Mouse (Mus musculus) frontal cortex, postnatal 14 days (tissue): ENCODE results near the gene Serpinb6c.
"Not testable (repeated sequence)": the region's sequence is repeated elsewhere in the genome, so short reads cannot be mapped to it uniquely, and the experiment has no call there.

ENCODE experiments used
- DNase-seq, 2 experiments: peaks; one replicate each; pipeline ENCODE4 v3.0.0; 2022; ENCODE audit warnings: low spot score in 2 of 2

Gene Serpinb6c

GRCm38 (mm10) chr13:33905176-33905954 lies at the start of gene Serpinb6c:
Serpinb6c (minus strand) TSS chr13:33905708.
- no peak for DNase-seq

- no peak for DNase-seq
Observed at GRCm38 (mm10) chr13:33952947-33953346, 47.4 kb upstream of the Serpinb6c start.

- no peak for DNase-seq
Observed at GRCm38 (mm10) chr13:33952075-33952449, 46.6 kb upstream of the Serpinb6c start.

- DNase-seq = no peak
Observed at GRCm38 (mm10) chr13:33951308-33952074, 46.0 kb upstream of the Serpinb6c start.

- no peak for DNase-seq
Observed at GRCm38 (mm10) chr13:33942212-33942779, 36.8 kb upstream of the Serpinb6c start.

- no peak for DNase-seq
Observed at GRCm38 (mm10) chr13:33941288-33941808, 35.8 kb upstream of the Serpinb6c start.

- not testable (repeated sequence) for DNase-seq
Observed at GRCm38 (mm10) chr13:33937587-33937986, 32.1 kb upstream of the Serpinb6c start.

GRCm38 (mm10) chr13:33937151-33937550 lies 31.6 kb upstream of the Serpinb6c start:
- DNase-seq = no peak

- peak; percentile 37 to 46 for DNase-seq
Observed at GRCm38 (mm10) chr13:33935465-33936181, 30.1 kb upstream of the Serpinb6c start.

GRCm38 (mm10) chr13:33934743-33935142 lies 29.2 kb upstream of the Serpinb6c start:
- no peak for DNase-seq

- no peak for DNase-seq
Observed at GRCm38 (mm10) chr13:33930912-33931311, 25.4 kb upstream of the Serpinb6c start.

GRCm38 (mm10) chr13:33930281-33930680 lies 24.8 kb upstream of the Serpinb6c start:
- DNase-seq = no peak

- DNase-seq = no peak
Observed at GRCm38 (mm10) chr13:33921699-33922098, 16.2 kb upstream of the Serpinb6c start.

GRCm38 (mm10) chr13:33921041-33921440 lies 15.5 kb upstream of the Serpinb6c start:
- DNase-seq = no peak

GRCm38 (mm10) chr13:33906821-33907220 lies 1.3 kb upstream of the Serpinb6c start:
- no peak for DNase-seq

- DNase-seq = no peak
Observed at GRCm38 (mm10) chr13:33903290-33903689, 2.2 kb downstream of the Serpinb6c start.

- peak in 1 of 2 experiments; percentile 13 for DNase-seq
Observed at GRCm38 (mm10) chr13:33894207-33894606, 11.3 kb downstream of the Serpinb6c start.

GRCm38 (mm10) chr13:33843308-33843707 lies 62.2 kb downstream of the Serpinb6c start, which contains the start of gene Serpinb6e:
Serpinb6e (minus strand) TSS chr13:33843408.
- DNase-seq = no peak

GRCm38 (mm10) chr13:33830751-33831150 lies 74.8 kb downstream of the Serpinb6c start:
- no peak for DNase-seq
